Mouse (Mus musculus) gastrocnemius, postnatal 14 days (tissue): ENCODE data around the gene Tgm3. TPM values are rescaled to one million over a fixed set of nuclear protein-coding genes. Genes with fewer than 3 reads are reported as not detected.

ENCODE experiments used
- DNase-seq: peaks from one replicate; pipeline ENCODE4 v3.0.0; 2021; ENCODE audit warnings: mixed read lengths
- intact Hi-C: fragments of 180-260 bp; cut with DNase I; formaldehyde crosslinking; loops from one replicate; pipeline ENCODE4 v1.15.1; 2025; ENCODE audit warnings: low total_unique reads
- microRNA-seq, 2 experiments: library from miRNA; unstranded; fragments of <30 nt; microRNA quantifications; one replicate each; pipeline ENCODE4 v1.2.0; 2021
- total RNA-seq, 2 experiments: library from RNA; stranded (reverse); gene quantifications; 2 replicates each; pipeline ENCODE4 v1.2.3; 2021

Tgm3 gene
- total RNA-seq, 2 experiments from 2014 or later = 0.04 TPM; not detected in 1

DNA sequence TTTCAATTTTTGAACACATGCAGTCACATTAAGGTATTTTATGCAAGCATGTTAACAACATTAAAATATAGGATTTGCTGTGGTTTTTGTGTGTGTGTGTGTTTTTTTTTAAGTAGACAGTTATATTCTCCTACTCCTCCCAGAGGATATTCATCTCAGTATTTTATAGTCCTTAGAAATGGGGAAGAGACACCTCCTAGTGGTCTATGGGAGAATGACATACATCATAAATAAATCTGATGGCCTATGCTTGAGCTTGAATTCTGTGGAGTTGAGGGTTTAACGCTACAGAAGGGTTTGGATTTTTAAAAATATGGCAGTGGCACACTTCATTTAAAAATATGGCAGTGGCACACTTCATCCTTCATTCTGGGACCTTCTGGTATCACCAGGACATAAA, 46.0 kb downstream of the Tgm3 start:
- intact Hi-C loops = loop anchor here (2.0 kb wide), 1 partner anchor 153 kb away; no protein-coding TSS in a partner anchor
- no peak for DNase-seq

DNA sequence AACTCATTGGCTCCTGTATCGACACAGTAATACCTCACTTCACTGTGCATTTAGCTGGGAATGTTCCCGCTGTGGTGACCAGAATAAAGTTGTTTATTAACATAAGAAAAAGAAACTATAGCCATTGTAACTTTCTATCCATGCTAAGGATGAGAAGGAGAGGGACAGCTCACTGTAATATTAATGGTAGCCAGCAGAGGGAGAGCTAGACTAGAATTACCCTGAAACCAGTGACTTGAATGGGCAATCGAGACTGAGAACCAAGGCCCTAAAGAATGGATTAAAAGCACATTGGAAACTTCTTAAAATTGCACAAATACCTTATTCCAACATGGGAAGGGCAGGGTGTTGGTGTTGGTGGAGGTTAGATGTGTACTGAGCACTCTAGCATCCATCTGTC, 56.1 kb downstream of the Tgm3 start:
- intact Hi-C loops = no loop called here
- no peak for DNase-seq

DNA sequence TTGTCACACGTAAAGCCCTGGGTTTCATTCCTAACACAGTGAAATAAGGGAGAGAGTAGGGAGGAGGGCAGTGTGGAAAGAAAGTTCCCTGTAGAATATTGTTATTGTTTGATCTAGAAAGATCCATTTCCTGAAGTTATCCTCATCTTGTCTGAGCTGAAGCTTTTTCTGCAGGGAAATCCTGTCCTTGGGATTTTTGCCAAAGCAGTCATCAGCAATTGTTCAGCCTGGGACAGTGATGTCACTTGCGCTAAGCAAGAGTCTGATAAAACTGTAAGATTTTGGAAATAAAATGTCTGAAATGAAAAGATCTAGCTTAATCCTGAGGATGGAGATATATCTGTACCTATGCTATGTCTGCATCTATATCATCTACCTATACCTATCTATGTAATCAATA, 58.2 kb downstream of the Tgm3 start:
- no peak for DNase-seq
- intact Hi-C loops = loop anchor here (5.0 kb wide), 2 partner anchors 92 to 177 kb away; no protein-coding TSS in a partner anchor

Small RNAs within 50 kb of the gene (microRNA-seq; reads per million reads assigned to microRNA genes)
- gene Mir6339 = 0 reads per million in 2 experiments

Other genes with a start within 250 kb of the Tgm3 start
- gene Stk35, start 211.8 kb upstream of the Tgm3 start, total RNA-seq = 1 to 10 TPM; 5.2 to 6.0 TPM
- gene Tgm6, start 100.1 kb downstream of the Tgm3 start, total RNA-seq = not detected
- 100 to 1,000 TPM; 122 to 127 TPM for gene Snrpb, start 167.1 kb downstream of the Tgm3 start, total RNA-seq
- not detected for gene Tmc2, start 182.8 kb downstream of the Tgm3 start, total RNA-seq